Mouse (Mus musculus): Measurements from ENCODE around the gene Smarcc2. TPM values are rescaled to one million over a fixed set of nuclear protein-coding genes. Genes with fewer than 3 reads are reported as not detected.
A peak's percentile ranks its signal among the peaks of the same experiment; 100 is the strongest.
"Not testable (repeated sequence)": the region's sequence is repeated elsewhere in the genome, so short reads cannot be mapped to it uniquely, and the experiment has no call there.

Gene Smarcc2
- total RNA-seq, 2 experiments from 2014 or later: 44.1 to 49.5 TPM

DNA sequence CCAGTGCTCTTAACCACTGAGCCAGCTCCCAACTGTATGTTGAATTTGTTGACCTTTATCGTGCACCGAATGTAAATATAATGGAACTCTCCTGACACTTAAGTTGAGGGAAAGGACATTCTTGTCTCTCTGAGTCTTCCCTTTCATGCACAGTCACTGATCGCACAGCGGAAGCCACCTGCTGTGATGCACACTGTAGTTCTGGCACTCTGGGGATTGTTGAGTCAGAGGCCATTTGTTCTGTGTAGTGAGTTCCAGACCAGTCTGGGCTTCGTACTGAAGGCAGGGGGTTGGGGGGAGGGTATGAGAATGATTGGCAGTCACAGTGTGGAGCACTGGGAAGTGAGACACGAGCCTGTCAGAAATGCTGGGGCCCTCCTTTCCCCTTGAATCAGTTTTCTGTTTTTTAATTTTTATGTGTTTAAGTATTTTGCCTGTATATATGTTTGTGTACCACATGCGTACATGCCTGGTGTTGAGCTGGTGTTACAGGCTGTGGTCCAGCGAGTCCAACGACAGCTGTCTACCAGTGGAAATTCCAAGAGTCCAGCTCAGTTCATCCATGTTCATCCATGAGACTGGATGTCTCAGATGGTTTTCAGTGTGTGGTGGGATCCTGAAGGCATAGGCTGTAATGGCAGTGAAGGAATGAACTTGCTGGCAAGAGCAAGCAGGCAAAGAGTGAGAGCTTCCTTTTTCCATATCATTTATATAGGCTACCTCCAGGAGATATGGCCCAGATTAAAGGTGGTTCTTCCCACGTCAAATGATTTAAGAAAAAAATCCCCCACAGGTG lies 17.5 kb upstream of the Smarcc2 start:
- no peak for DNase-seq (ENCODE audit: low spot score)

DNA sequence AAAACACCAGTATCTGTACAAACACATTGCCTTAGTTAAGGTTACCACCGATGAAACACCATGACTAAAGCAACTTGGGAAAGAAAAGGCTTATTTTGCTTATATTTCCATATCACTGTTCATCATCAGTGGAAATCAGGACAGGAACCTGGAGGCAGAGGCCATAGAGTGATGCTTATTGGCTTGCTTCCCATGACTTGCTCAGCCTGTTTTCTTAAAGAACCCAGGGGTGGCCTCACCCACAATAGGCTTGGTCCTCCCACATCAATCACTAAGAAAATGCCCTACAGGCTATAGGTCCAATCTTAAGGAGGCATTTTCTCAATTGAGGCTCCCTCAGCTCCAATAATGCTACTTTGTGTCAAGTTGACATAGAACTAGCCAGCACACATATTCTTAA lies 16.3 kb upstream of the Smarcc2 start:
- DNase-seq (ENCODE audit: low spot score): no peak

DNA sequence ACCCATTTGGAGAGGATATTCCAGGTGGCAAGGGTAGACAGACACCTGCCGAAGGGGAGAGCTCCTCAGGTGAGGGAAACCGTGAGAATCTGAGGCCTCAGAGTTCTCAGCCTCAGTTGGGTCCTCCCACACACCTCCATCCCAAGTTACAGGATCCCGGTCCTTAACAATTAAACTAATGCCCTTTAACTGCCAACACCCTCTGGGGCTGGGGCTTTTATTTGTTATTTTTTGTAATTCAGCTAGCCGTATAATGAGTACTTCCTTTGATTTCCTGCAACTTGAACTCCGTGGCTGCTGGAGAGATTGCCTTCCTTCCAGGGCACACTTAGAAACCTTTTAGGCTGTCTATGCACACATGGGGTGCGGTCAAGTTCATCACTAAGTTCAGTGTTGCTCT lies 14.7 kb upstream of the Smarcc2 start:
- DNase-seq (ENCODE audit: low spot score): no peak

DNA sequence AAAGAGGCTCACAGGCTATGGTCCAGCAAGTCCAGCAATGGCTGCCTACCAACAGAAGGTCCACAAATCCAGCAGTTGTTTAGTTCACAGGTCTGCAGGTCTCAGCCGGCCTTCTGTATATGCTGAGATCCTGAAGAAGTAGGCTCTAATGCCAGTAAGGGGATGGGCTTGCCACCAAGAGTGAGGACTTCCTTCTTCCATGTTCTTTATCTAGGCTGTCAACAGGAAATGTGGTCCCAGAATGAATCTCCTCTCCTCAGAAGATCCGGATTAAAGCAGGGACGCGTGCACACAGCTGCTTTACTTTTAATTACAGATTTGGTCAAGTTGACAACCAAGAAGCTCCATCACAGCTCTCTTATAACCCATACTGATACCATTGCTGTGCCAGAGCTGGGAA lies 13.6 kb upstream of the Smarcc2 start:
- DNase-seq (ENCODE audit: low spot score): no peak

DNA sequence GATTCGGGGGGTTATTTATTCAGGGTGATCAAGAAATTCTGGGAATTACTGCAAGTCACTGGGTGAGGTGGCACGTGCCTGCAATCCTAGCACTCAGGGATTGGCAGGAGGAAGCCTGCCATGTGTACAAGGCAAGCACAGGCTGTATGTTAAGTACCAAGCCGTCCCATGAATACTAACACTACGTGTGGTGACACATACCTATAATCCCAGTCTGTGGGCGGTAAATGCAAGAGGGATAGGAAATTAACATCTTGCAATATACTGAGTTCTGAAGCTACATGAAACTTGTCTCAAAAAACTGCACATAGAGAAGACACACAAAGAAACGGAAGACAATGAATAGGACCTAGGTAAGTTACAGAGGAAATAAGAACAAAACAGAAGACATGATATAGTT lies 8.0 kb upstream of the Smarcc2 start:
- DNase-seq (ENCODE audit: low spot score): no peak

DNA sequence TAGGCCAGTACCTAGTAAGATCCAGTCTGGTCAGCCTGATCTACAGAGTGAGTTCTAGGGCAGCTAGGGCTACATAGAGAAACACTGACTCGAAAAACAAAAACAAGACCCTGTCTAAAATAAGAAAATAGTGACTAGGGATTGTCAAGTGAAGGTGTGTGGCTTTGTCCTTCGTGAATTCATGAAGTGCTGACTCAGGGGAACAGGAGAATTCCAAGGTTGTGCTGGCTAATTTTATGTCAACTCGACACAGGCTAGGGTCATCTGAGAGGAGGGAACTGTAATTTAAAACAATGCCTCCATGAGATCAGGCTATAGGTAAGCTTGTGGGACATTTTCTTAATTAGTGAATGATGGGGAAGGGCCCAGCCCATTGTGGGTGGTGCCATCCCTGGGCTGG lies 4.6 kb upstream of the Smarcc2 start:
- no peak for DNase-seq (ENCODE audit: low spot score)

DNA sequence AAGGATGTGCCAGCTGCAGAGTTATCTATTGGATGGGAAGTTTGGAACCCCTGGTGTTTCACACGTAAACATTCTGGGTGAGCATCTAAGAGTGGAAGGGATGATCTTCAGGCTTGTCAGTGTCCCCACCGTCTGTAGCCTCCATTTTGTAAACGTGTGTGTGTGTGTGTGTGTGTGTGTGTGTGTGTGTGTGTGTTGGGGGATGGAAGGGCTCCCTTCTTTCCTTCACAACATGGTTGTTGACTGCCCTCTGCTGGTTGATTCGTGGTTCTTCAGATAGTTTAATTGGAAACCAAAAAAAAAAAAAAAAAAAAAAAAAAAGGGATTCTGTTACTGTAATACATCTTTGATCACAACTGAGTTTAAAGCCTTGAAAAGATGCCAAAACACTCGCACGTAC lies 3.8 kb upstream of the Smarcc2 start:
- DNase-seq (ENCODE audit: low spot score): peak; percentile 84

DNA sequence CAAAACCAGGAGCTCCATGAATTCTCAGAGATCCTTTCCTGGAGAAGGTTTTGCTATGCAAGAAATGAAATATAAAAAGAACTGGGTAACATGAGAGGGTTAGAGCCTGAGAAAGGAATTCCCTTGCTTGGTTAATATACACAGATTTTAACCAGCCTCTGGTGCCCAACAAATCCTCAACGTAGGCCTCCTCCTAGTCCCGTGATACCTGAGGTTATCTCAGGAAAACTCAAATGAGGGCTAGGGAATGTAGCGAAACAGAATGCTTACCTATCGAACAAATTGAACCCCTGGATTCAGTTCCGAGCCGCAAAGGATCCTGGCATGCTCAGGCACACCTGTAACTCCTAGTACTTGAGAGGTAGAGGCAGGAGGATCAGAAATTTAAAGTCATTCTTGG lies 1.4 kb upstream of the Smarcc2 start:
- DNase-seq (ENCODE audit: low spot score): no peak

DNA sequence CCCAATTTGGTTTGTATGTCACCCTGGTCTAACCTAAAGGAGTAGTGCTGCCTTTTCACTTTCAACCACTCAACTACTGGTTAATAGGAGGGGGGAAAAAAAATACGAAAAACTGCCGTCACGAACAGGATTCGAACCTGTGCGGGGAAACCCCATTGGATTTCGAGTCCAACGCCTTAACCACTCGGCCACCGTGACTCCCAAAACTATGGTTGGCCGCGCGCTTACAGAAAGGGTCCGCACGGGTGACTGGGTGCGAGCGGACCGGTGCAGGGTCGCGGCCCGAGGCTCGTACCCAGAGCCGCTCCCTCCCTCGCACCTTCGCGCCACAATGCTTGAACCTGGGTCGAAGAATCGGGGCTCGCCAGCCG lies 715 bp upstream of the Smarcc2 start:
- peak; percentile 88 for DNase-seq (ENCODE audit: low spot score)

DNA sequence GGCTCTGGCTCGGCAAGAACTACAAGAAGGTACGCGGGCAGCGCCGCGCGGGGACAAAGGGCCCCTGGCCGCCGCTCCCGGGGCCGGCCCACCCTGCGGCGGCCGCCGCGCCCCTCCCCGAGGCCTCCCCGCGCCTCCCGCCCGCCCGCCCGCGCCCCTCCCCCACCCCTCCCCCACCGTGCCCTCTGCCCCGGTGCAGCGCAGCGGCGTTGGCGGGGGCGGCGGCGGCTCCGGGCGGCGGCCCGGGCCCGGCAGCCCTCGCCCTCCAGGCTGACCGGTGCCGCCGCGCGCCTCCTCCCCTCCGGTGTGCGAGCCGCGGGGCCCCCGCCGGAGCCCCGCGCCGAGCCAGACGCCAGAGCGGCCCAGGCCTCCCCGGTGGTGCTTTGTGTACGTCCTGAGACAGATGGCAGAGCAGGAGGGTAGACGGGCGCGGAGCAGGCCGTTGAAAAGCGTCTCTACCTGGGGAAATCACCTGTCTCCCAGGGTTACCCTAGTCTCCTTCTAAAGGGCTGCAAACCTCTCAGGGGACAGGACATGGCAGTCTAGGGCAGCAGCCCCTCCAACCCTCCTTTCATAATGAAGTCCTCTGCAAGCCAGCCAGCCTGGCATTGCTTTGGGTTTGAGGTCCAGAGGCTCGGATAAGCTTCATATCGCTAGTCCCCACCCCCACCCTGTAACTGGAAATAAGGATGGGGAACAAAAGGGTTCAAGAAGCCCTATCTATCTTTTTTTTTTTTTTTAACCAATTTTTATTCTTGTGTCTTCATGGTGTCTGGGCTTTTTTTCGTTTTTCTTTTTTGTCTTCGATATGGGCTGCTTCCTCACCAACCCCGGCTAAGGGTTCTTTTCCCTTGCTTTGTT lies 591 bp downstream of the Smarcc2 start:
- DNase-seq (ENCODE audit: low spot score): peak; percentile 18

DNA sequence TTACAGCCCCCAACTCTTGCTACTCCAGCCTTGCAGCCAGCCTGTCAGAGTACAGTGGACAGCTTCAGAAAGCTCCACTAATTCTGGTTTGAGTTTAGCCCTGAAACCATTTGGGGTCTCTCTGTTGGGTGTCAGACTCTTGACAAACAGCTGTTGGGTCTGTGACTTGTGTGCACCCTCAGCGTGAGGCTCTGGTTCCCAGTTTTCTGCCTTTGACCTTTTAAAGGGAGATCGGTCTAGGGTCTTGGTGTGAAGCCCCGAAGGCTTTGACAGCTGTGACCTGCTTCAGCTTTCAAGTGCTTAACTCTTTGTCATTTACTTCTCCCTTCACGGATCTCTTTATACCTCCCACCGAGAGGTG lies 1.2 kb downstream of the Smarcc2 start:
- no peak for DNase-seq (ENCODE audit: low spot score)

DNA sequence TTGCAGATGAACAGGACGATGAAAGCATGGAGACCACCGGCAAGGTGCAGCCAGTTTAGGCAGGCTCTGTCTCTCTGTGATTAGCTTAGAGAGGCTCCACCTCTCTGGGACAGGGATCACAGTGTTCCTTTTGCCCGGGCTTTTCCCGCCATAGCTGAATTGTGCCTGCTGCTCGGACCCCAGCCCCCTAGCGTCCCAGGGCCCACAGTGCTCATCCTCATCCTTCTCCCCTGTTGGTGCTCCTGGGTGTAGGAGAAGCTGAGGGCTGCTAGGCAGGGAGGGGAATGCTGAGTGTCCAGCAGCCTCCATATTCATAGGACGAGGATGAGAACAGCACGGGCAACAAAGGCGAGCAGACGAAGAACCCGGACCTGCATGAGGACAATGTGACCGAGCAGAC lies 15.3 kb downstream of the Smarcc2 start:
- DNase-seq (ENCODE audit: low spot score): no peak

DNA sequence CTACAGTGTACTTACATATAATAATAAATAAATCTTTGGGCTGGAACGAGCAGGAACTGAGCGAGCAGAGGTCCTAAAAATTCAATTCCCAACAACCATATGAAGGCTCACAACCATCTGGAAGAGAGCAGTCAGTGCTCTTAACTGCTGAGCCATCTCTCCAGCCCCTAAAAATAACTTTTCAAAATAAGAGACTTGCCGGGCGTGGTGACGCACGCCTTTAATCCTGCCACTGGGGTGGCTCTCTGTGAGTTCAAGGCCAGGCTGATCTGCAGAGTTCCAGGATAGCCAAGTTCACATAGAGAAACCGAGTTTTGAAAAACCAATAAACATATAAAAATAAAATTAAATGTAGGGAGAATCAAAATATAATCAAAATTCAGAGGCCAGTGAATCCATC lies 27.3 kb downstream of the Smarcc2 start:
- DNase-seq (ENCODE audit: low spot score): no peak

DNA sequence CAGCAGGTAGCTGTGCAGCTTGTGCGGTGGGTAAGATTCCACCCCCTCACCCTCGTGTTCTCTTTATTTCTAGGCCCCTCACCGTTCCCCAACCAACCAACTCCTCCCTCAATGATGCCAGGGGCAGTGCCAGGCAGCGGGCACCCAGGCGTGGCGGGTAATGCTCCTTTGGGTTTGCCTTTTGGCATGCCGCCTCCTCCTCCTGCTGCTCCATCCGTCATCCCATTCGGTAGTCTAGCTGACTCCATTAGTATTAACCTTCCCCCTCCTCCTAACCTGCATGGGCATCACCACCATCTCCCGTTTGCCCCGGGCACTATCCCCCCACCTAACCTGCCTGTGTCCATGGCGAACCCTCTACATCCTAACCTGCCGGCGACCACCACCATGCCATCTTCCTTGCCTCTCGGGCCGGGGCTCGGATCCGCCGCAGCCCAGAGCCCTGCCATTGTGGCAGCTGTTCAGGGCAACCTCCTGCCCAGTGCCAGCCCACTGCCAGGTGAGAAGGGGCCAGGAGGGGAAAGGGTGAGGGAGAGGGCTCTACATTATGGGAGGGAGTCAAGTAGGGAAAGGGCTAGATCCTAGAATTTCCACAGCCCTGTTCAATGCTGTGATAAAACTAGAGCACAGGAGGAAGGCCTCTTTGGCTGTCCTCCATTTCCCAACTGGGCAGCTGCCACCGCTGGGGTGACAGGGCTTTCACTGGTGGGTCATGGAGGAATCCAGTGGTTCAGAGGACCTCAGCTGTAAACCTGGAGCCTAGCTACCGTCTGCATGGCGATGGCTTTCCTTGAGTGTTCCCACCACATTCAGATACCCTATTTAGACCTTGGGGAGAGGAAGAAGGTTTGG lies 29.0 kb downstream of the Smarcc2 start:
- DNase-seq (ENCODE audit: low spot score): no peak

DNA sequence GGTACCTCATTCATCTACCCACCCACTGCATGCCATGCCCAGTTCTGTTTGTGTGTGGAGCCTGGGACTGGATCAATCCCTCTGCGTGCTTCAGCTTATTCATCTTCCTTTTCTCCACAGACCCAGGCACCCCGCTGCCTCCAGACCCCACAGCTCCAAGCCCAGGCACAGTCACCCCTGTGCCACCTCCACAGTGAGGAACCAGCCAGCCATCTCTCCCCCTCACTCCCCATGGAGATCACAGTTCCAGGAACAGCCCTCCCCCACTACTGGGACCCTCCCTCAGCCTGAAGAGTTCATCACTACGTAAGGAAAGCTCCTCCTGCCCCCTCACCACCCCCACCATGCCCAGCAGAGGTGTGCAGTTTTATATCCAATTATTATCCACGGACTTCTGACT lies 29.7 kb downstream of the Smarcc2 start:
- DNase-seq (ENCODE audit: low spot score): no peak

DNA sequence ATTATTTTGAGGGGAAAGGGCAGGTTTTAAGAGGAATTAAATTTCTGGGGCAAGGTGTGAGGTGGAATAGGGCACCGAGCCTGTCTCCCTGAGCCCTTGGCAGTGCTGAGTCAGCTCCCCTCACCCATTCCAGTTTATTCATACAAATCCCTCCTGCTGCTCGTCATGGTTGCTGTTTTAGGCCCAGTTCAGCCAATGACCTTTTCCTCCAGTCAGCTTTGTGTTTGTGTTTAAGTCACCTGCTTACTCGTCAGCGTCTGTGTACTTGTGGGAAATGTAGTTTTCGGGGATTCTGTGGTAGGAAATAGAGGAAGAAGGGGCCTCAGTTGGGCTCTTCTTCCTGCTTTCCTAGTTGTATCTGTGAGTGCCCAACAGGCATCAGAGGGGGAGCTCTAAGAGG lies 30.3 kb downstream of the Smarcc2 start:
- no peak for DNase-seq (ENCODE audit: low spot score)

DNA sequence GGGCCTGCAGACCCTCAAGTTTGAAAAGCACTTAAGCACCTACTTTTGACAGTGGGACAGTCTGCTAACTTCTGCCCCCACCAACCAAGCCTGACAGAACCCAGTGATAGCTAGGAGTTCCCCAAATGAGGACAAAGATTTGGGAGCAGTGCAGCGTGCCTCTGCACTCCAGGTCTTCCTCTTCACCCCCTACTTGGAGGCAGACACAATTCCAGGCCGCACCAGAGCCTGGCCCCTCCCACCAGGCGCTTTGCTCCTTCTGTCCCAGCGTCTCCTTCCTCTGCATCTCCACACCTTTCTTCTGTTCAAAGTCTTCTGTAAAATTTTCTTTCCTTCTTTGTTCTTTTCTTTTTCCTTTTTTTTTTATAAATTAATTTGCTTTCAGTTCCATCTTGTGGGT lies 30.7 kb downstream of the Smarcc2 start:
- no peak for DNase-seq (ENCODE audit: low spot score)

DNA sequence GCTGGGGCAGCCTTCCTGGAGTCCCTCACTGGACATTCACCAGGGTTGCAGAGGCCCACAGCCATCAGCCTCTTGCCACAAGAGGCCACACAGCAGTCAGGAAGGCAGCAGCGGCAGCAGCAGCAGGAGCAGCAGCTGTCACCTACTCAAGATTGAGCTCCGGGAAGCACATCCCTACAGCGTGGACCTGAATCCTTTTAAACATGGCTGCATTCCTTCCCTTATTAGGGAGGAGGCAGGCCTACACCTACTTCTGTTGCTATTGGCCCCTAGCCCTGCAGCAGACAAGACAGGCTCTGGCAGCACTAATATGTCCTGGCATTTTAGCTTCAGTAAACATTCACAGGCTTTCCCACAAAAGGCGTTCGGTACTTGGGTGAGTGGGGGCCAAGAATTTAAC lies 31.2 kb downstream of the Smarcc2 start:
- no peak for DNase-seq (ENCODE audit: low spot score)

DNA sequence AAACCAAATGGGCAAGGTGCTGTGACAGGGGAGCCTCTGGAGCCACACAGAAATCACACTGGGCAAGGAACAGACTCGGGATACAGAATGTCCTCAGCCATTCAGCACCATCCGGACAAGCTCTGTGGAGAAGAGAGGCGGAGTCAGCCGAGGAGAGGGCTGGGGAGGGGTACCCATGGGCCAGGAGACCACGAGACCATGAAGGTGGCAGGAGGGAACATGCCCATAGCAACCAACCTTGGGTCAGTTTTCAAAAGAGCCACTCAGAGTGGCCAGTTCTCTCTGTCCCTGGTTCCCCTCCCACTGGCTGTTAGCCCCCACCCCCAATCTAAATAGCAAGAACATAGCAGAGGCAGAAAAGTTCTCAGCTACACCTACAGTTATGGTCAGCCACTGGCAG lies 31.9 kb downstream of the Smarcc2 start:
- DNase-seq (ENCODE audit: low spot score): no peak

DNA sequence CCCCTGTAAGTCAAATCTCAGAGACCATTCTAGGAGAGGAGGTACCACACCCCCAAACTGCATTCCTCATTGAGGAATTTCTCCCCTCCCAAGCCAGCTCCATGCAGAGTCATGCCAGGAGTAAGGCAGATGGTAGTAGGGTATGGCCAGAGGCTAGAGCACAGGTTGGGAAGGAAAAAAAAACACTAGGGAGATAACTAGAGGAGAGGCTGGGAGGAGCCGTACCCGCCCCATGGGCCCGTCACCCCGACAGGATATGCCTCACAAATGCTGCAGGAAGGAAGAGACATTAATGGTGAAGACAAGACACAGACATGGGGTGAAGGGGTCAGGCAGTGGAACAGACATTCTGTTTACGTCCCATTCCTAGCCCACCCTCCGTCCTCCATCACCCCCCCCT lies 32.4 kb downstream of the Smarcc2 start:
- DNase-seq (ENCODE audit: low spot score): no peak

DNA sequence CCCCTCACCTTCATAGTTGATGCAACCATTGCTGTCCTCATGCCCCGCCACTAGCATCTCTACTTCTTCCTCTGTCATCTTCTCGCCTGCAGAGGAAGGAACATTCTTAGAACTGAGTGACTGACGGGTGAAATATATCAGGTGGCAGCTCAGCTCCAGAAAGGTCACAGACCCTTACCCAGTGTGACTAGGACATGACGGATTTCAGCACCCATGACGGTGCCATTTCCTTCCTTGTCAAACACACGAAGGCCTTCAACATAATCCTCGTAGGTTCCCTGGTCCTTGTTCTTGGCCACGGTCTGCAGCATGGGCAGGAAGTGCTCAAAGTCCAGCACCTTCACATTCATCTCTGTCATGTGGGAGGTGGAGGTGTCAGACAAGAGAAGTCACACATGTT lies 33.0 kb downstream of the Smarcc2 start:
- not testable (repeated sequence) for DNase-seq (ENCODE audit: low spot score)

DNA sequence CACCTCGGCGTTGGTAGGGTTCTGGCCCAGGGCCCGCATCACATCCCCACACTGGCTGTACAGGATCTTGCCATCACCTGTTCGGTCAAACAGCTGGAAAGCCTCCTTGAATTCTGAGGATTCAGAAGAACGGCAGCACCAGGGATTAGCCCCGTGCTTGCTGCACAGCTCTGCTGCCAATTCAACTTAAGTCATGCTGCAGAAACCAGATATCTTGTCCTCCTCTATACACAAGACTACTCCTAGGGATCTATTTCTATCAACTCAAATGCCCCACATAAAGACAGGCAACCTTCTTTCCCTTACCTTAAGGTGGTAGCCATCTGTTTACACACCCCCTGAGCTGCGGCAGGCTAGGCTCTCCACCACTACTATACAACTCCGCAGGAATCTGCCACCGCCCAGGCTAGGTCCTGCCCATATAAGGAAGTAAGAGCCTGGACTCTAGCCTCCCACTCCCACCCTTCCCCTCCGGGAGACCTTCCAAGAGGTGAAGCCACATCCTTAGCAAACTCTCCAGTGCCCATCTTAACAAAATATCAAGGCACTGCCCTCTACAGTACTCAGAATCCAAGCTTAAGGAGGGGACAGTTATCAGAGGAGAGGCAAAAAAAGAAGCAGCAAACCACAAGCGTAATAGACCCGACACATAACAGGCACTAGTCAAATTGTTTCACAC lies 33.7 kb downstream of the Smarcc2 start:
- peak; percentile 66 for DNase-seq (ENCODE audit: low spot score)
